Mouse (Mus musculus) forebrain, embryonic 14.5 days (tissue): ENCODE measurements around the gene 4930474N05Rik. TPM values are rescaled to one million over a fixed set of nuclear protein-coding genes. Genes with fewer than 3 reads are reported as not detected.
A peak's percentile ranks its signal among the peaks of the same experiment; 100 is the strongest.

ENCODE experiments used
- ATAC-seq: fragments of 200-750 bp; cut with Nextera tagmentation; 2 replicates; pipeline ENCODE4 v1.8.0; 2017; ENCODE audit warnings: mild to moderate bottlenecking, moderate library complexity
- DNase-seq: peaks from one replicate; pipeline ENCODE4 v3.0.0-alpha.2; 2015; ENCODE audit warnings: low spot score
- H3K27ac ChIP-seq: fragments of 300-500 bp; sonication (generic); 2 replicates; pipeline ENCODE4 v1.5.1; 2014; ENCODE audit warnings: low read depth, mild to moderate bottlenecking, control low read depth, low read length, moderate library complexity
- H3K27me3 ChIP-seq: fragments of 300-500 bp; sonication (generic); replicated peaks from 2 replicates; pipeline ENCODE4 v1.6.1; 2014; ENCODE audit warnings: low read length, control low read depth, mixed read lengths; ENCODE audit not compliant: control insufficient read depth, insufficient read depth
- H3K36me3 ChIP-seq: fragments of 300-500 bp; sonication (generic); 2 replicates; pipeline ENCODE4 v1.6.1; 2014; ENCODE audit warnings: low read length, control low read depth; ENCODE audit not compliant: control insufficient read depth, insufficient read depth
- H3K4me1 ChIP-seq: fragments of 300-500 bp; sonication (generic); 2 replicates; pipeline ENCODE4 v1.6.1; 2014; ENCODE audit warnings: antibody characterized with exemption, low read length, control low read depth; ENCODE audit not compliant: control insufficient read depth, insufficient read depth
- H3K4me2 ChIP-seq: fragments of 300-500 bp; sonication (generic); 2 replicates; pipeline ENCODE4 v1.6.1; 2014; ENCODE audit warnings: mild to moderate bottlenecking, control low read depth, low read length
- H3K4me3 ChIP-seq: fragments of 300-500 bp; sonication (generic); 2 replicates; pipeline ENCODE4 v1.5.1; 2014; ENCODE audit warnings: low read depth, low read length, control low read depth
- H3K9ac ChIP-seq: fragments of 300-500 bp; sonication (generic); 2 replicates; pipeline ENCODE4 v1.6.1; 2014; ENCODE audit warnings: mild to moderate bottlenecking, low read length, control low read depth, moderate library complexity
- H3K9me3 ChIP-seq: fragments of 300-500 bp; sonication (generic); replicated peaks from 2 replicates; pipeline ENCODE4 v1.6.1; 2016; ENCODE audit warnings: low read length, control low read depth, mixed read lengths; ENCODE audit not compliant: control insufficient read depth
- WGBS: fragments of 180-500 bp; shearing (Covaris S2); extraction: QIAGEN DNeasy Blood & Tissue Kit; methylation state at CpG from one replicate; pipeline ENCODE4 v1.1.7; 2014; 5-methylcytosine and 5-hydroxymethylcytosine counted together
- polyA plus RNA-seq: library from polyadenylated mRNA; unstranded; fragments of >200 nt; fragmentation: Nextera tagmentation; extraction: Ambion mirVana; gene quantifications from 2 replicates; pipeline ENCODE4 v1.2.1, GENCODE M21; 2014

4930474N05Rik gene
- not detected in 2 replicates for polyA plus RNA-seq

DNA sequence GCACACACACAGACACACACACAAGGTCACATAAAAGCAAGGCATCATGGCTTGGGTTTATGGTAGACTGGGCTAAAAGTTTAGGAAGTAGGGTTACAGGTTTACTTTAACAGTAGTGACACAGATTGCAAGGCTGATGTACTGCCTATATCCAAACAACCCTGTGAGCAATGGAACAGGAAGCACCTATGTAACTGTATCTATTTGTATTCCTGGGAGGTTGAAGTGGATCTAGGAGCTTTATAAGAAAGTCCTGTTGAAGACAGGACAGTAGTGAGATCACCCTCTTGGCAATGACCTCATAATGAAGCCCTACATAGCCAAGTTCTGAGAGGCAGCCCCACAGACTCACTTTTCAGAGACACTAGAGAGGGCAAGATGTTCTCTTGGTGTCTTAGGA lies at the start of gene 4930474N05Rik:
4930474N05Rik (plus strand) TSS at position 301 of the 400 bp plus-strand sequence.
- H3K36me3 ChIP-seq, result no peaks in the 10 kb centered on the region
- H3K4me2 ChIP-seq, result no peak within 1 kb of the TSS
- DNase-seq (no peak), ATAC-seq (no peak)
- no peaks in the 10 kb centered on the region for H3K4me1 ChIP-seq
- no peaks in the 10 kb centered on the region for H3K27me3 ChIP-seq
- no peak within 1 kb of the TSS for H3K9ac ChIP-seq
- no peaks in the 10 kb centered on the region for H3K9me3 ChIP-seq
- H3K27ac ChIP-seq, result no peak within 1 kb of the TSS
- no peak within 1 kb of the TSS for H3K4me3 ChIP-seq

GRCm38 (mm10) chr14:36048746-36049391 lies 45.8 kb upstream of the 4930474N05Rik start:
- WGBS, result 9% methylated on average over 9 of the region's 9 CpGs
- Histone ChIP-seq H3K27me3 (no peaks in the 10 kb centered on the region), H3K9me3 (no peaks in the 10 kb centered on the region), H3K36me3 (no peaks in the 10 kb centered on the region), H3K27ac (0 out of 2 replicates have a peak overlapping the region, but pooled peaks have one; percentile 46), H3K9ac (no peak overlapping the region), H3K4me3 (no peak overlapping the region), H3K4me1 (no peaks in the 10 kb centered on the region), H3K4me2 (peak overlapping the region; percentile 28)
- DNase-seq, result peak; percentile 86
- peak; percentile 90 for ATAC-seq

DNA sequence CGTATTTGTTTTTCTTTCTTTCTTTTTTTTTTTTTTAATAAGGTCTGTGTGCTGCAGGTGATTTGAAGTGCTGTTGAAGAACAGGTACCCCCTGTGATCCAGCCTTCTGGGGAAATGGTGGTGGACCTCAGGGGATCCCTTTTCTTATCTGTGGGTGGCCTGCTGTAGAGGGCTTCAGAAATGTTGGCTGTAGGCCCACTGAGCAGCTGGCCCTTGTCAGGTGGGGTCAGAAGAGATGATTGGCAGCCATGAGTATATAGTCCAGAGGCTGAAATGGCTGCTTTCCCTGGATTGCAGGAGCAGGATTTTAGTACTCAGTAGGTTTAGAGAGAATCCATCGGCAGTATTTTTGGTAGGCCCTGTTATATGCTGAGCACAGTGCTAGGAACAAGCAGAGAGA lies 41.4 kb upstream of the 4930474N05Rik start:
- ATAC-seq, result no peak
- no peaks in the 10 kb centered on the region for H3K4me1 ChIP-seq
- no peak overlapping the region for H3K9ac ChIP-seq
- no peaks in the 10 kb centered on the region for H3K27me3 ChIP-seq
- H3K4me3 ChIP-seq, result no peak overlapping the region
- no peak overlapping the region for H3K4me2 ChIP-seq
- no peaks in the 10 kb centered on the region for H3K9me3 ChIP-seq
- 87% methylated on average over 2 of the region's 2 CpGs for WGBS
- no peaks in the 10 kb centered on the region for H3K36me3 ChIP-seq
- no peak overlapping the region for H3K27ac ChIP-seq
- no peak for DNase-seq

DNA sequence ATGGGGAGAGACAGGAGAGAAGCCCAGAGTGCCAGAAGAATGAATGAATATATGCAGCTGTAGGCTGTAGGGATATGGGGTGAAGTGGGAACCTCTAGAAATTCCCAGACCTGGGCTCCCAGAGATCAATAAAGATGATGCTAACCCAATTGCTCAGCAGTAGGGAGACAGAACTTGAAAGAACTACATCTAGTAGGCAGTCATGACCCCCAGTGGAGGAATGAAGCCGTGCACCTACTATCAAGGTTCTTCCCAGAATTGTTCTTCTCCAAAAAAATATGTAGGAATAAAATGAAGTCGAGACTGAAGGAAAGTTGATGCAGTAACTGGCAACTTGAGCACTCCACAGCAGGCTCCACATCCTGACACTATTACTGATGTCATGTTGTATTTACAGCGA lies 3.8 kb downstream of the 4930474N05Rik start:
- Histone ChIP-seq H3K9ac (no peak overlapping the region), H3K4me2 (no peak overlapping the region), H3K4me1 (no peaks in the 10 kb centered on the region), H3K4me3 (no peak overlapping the region), H3K27ac (no peak overlapping the region), H3K36me3 (no peaks in the 10 kb centered on the region), H3K9me3 (no peaks in the 10 kb centered on the region), H3K27me3 (no peaks in the 10 kb centered on the region)
- WGBS, result 84% methylated on average over 3 of the region's 3 CpGs
- no peak for ATAC-seq
- DNase-seq, result no peak

DNA sequence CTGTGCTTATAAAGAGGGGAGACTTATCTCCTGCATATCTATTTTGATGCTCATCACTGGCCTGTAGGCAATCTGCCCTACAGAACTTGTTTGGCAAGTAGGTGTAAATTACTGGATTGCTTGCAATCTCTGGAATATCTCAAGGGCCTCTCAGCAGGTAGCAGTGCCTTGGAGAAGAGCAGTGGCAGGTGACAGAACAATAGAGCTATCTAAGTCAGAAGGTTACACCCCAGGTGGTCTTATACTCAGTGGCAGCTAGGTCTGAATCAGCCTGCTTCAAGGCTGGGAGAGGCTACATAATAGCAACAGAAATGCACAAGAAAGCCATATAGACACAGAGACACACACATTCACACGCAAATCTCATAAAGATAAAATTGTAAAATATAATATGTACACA lies 4.9 kb downstream of the 4930474N05Rik start:
- Histone ChIP-seq H3K9me3 (no peaks in the 10 kb centered on the region), H3K9ac (no peak overlapping the region), H3K4me3 (no peak overlapping the region), H3K27ac (no peak overlapping the region), H3K36me3 (no peaks in the 10 kb centered on the region), H3K4me1 (no peaks in the 10 kb centered on the region), H3K4me2 (no peak overlapping the region), H3K27me3 (no peaks in the 10 kb centered on the region)
- WGBS, result 63% methylated on average over 1 of the region's 1 CpGs
- ATAC-seq (no peak), DNase-seq (no peak)

- Histone ChIP-seq H3K4me3 (no peak overlapping the region), H3K27ac (no peak overlapping the region), H3K9me3 (no peaks in the 10 kb centered on the region), H3K36me3 (no peaks in the 10 kb centered on the region), H3K4me2 (no peak overlapping the region), H3K4me1 (no peaks in the 10 kb centered on the region), H3K9ac (no peak overlapping the region), H3K27me3 (no peaks in the 10 kb centered on the region)
- WGBS, result 29% methylated on average over 1 of the region's 1 CpGs
- ATAC-seq, result no peak
- no peak for DNase-seq
Measured at GRCm38 (mm10) chr14:36100731-36101130, 6.0 kb downstream of the 4930474N05Rik start.

DNA sequence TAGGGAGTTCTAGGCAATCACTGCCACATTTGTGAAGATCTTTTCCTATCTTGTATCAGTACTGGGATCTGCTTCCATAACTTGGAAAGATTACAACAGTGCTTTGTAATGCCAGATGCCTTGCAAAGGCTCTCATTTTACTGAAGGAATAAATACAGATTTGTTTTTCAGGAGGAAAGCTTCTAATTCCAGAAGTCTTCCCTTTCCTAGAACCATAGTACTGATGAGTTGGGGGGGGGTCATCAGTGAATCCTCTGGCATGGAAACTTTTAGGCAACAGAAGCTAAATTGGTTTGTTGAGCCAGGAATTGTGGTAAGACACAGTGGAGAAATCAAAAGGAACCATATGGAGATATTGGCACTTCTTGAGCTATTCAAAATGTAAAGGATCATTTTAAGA lies 19.8 kb downstream of the 4930474N05Rik start:
- no peak overlapping the region for H3K9ac ChIP-seq
- H3K27ac ChIP-seq, result no peak overlapping the region
- H3K4me1 ChIP-seq, result no peaks in the 10 kb centered on the region
- H3K9me3 ChIP-seq, result no peaks in the 10 kb centered on the region
- H3K27me3 ChIP-seq, result no peaks in the 10 kb centered on the region
- no peak overlapping the region for H3K4me2 ChIP-seq
- H3K36me3 ChIP-seq, result no peaks in the 10 kb centered on the region
- DNase-seq (peak; percentile 10), ATAC-seq (no peak)
- H3K4me3 ChIP-seq, result no peak overlapping the region

DNA sequence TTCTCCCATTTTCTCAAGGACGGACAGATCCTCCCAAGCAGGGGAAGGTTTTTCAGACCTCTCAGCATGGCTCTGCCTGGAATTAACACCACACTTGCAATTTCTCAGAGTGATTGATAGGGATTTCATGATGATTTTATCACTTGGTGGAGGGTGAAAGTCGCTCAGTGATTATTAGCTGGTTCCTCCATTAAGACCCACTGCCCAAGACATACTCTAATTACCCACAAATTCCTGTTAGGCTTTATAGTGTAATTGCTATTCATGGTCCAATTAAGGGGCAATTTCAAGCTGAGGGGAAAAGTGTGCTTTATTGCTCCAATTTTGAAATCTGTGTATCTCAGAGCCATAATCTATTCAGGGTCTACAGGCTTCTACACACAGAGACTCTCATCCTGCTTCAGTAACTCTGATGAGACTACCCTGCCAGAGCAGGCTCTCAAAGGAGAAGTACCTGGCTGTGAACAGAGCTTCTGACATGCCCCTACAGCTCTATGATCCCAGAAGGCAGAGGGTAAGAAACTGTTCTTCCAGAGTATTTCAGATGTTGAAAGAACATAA lies 29.1 kb downstream of the 4930474N05Rik start:
- 38% methylated on average over 2 of the region's 2 CpGs for WGBS
- H3K27ac ChIP-seq, result no peak overlapping the region
- no peak overlapping the region for H3K4me3 ChIP-seq
- H3K9me3 ChIP-seq, result no peaks in the 10 kb centered on the region
- H3K4me2 ChIP-seq, result no peak overlapping the region
- H3K9ac ChIP-seq, result no peak overlapping the region
- DNase-seq, result peak; percentile 16
- ATAC-seq, result no peak
- H3K36me3 ChIP-seq, result no peaks in the 10 kb centered on the region
- H3K4me1 ChIP-seq, result no peaks in the 10 kb centered on the region
- H3K27me3 ChIP-seq, result no peaks in the 10 kb centered on the region

DNA sequence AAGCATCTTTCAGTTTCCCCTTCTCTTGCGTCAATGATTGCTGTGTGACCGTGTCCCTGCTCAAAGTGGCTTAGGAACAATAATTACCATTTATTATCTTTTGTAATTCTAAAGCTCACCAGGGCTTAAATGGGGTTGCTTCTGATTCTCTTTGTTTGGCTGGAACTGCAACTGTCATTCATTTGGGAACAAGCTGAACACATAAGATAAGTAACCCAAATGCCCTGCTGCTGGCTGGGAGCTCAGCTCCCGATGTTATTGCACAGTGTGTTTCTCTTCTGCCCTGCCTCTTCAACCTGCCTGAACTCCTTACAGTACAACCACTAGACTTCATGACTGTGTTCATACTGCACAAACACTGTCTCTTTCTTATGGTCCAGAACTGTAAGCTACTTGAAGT lies 41.0 kb downstream of the 4930474N05Rik start:
- no peaks in the 10 kb centered on the region for H3K4me1 ChIP-seq
- ATAC-seq (peak; percentile 50; the same call in 1 of the 2 replicates), DNase-seq (peak; percentile 15)
- no peak overlapping the region for H3K27ac ChIP-seq
- no peak overlapping the region for H3K9ac ChIP-seq
- no peak overlapping the region for H3K4me2 ChIP-seq
- no peaks in the 10 kb centered on the region for H3K36me3 ChIP-seq
- H3K27me3 ChIP-seq, result no peaks in the 10 kb centered on the region
- H3K9me3 ChIP-seq, result no peaks in the 10 kb centered on the region
- 48% methylated on average over 3 of the region's 3 CpGs for WGBS
- no peak overlapping the region for H3K4me3 ChIP-seq
